21 mouse cellular contexts compared by ENCODE assay signal in the genomic region with DNA sequence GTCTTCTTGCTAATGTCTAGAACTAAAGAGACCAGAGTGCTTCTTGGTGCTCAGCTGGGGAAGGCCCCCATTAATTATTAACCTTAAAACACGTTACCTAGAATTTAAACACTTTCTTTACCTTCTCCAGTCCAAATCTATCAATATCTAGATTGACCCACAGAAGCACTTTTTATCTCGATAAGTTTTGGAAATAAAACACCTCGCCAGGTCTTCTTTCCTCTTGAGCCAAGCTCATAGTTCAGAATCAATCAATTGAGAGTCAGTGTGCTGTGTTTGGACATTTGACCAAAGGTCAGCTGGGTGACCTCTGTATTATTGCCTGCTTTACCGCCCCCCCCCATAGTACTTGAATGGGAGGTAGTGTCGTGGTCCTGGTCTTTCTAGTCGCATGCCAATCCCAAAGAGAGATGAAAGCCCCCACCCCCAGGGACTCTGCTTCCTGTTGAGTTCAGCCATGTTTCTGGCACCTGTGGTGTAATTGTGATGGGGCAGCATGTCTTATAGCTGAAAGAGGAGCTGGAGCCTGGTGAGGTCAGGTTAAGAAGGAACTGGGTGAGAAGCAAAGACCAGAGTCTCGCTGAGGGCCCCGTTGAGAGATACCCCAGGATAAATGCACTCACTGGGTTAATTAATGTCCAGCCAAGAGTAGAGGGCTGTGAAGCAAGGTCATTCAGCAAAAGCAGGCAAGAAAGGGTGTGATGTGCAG. TPM values are rescaled to one million over a fixed set of nuclear protein-coding genes. Genes with fewer than 3 reads are reported as not detected.
A peak's percentile ranks its signal among the peaks of the same experiment; 100 is the strongest.
DNase-seq lines count a peak whose midpoint lies in the region; ATAC-seq and TF ChIP-seq lines count a peak whose summit lies in the region.
"Had no signal": no experiment of that assay in that cellular context is flagged by ENCODE, and none has a peak within 500 bp of the region (broad histone marks: within the 10 kb centered on the region; RNA-seq: fewer than 3 reads in every experiment).

No protein-coding gene starts in this region.

- H3K9me3 ChIP-seq in kidney, embryonic 15.5 days (replicated peaks): no peaks in the 10 kb centered on the region
- no peaks in the 10 kb centered on the region for H3K9me3 ChIP-seq in liver, embryonic 12.5 days (replicated peaks)
- H3K9me3 ChIP-seq in liver, embryonic 15.5 days (replicated peaks): no peaks in the 10 kb centered on the region
- H3K9me3 ChIP-seq in lung, postnatal 0 days (ENCODE audit: low read length): no peaks in the 10 kb centered on the region
- H3K9me3 ChIP-seq: embryonic facial prominence, embryonic 15.5 days; forebrain, embryonic 12.5 days; heart, embryonic 12.5 days; hindbrain, embryonic 10.5 days had no signal

- no peak for ATAC-seq in kidney, embryonic 15.5 days (replicated peaks; ENCODE audit: low FRiP score)
- ATAC-seq in liver, embryonic 12.5 days: peak; percentile 17; the same call in 1 of the 2 replicates
- peak; percentile 15; the same call in 1 of the 2 replicates for ATAC-seq in liver, embryonic 15.5 days (ENCODE audit: insufficient read depth)
- no peak for ATAC-seq in lung, postnatal 0 days
- ATAC-seq: forebrain, embryonic 16.5 days had no signal

- H3K4me3 ChIP-seq in kidney, embryonic 15.5 days (replicated peaks): no peak overlapping the region
- H3K4me3 ChIP-seq in liver, embryonic 12.5 days: no peak overlapping the region
- peak overlapping the region; percentile 17; the same call in 1 of the 2 replicates for H3K4me3 ChIP-seq in liver, embryonic 15.5 days (replicated peaks)
- no peak overlapping the region for H3K4me3 ChIP-seq in lung, postnatal 0 days (ENCODE audit: low read depth, low read length)
- H3K4me3 ChIP-seq: embryonic facial prominence, embryonic 15.5 days; erythroblast, embryonic 14.5 days; forebrain, embryonic 12.5 days; heart, embryonic 12.5 days; hindbrain, embryonic 10.5 days had no signal

- H3K9ac ChIP-seq in kidney, embryonic 15.5 days: no peak overlapping the region
- H3K9ac ChIP-seq in liver, embryonic 12.5 days: no peak overlapping the region
- H3K9ac ChIP-seq in liver, embryonic 15.5 days: no peak overlapping the region
- no peak overlapping the region for H3K9ac ChIP-seq in lung, postnatal 0 days (replicated peaks; ENCODE audit: low read depth)
- H3K9ac ChIP-seq: embryonic facial prominence, embryonic 15.5 days; forebrain, embryonic 12.5 days; heart, embryonic 12.5 days; hindbrain, embryonic 14.5 days had no signal

- H3K4me1 ChIP-seq in kidney, embryonic 15.5 days: peaks cover 18% of the 10 kb centered on the region; the same call in 1 of the 2 replicates
- peaks cover 25% of the 10 kb centered on the region for H3K4me1 ChIP-seq in liver, embryonic 12.5 days
- peaks cover 39% of the 10 kb centered on the region for H3K4me1 ChIP-seq in liver, embryonic 15.5 days (replicated peaks)
- no peaks in the 10 kb centered on the region for H3K4me1 ChIP-seq in lung, postnatal 0 days (ENCODE audit: insufficient read depth, low read depth, low read length)
- H3K4me1 ChIP-seq: embryonic facial prominence, embryonic 15.5 days; forebrain, embryonic 12.5 days; heart, embryonic 12.5 days had no signal

- no peaks in the 10 kb centered on the region for H3K36me3 ChIP-seq in kidney, embryonic 15.5 days
- no peaks in the 10 kb centered on the region for H3K36me3 ChIP-seq in liver, embryonic 12.5 days
- no peaks in the 10 kb centered on the region for H3K36me3 ChIP-seq in liver, embryonic 15.5 days (replicated peaks)
- no peaks in the 10 kb centered on the region for H3K36me3 ChIP-seq in lung, postnatal 0 days (ENCODE audit: insufficient read depth, low read length)
- H3K36me3 ChIP-seq: embryonic facial prominence, embryonic 15.5 days; forebrain, embryonic 12.5 days; heart, embryonic 12.5 days; hindbrain, embryonic 10.5 days had no signal

- TF ChIP-seq EP300 in lung, postnatal 0 days (IDR thresholded peaks at IDR 0.05): no peak

- H3K4me2 ChIP-seq in kidney, embryonic 15.5 days: no peak overlapping the region
- no peak overlapping the region; the same call in 1 of the 2 replicates for H3K4me2 ChIP-seq in liver, embryonic 12.5 days
- H3K4me2 ChIP-seq in liver, embryonic 15.5 days: peak overlapping the region; percentile 19
- H3K4me2 ChIP-seq in lung, postnatal 0 days (replicated peaks; ENCODE audit: low read depth, low read length): no peak overlapping the region
- H3K4me2 ChIP-seq: embryonic facial prominence, embryonic 15.5 days; forebrain, embryonic 12.5 days; heart, embryonic 12.5 days; hindbrain, embryonic 14.5 days had no signal

- TF ChIP-seq CTCF in lung, postnatal 0 days (IDR thresholded peaks at IDR 0.05): no peak

- DNase-seq in kidney, postnatal 4 days: no peak
- DNase-seq in lung, postnatal 0 days (ENCODE audit: low spot score): no peak
- no peak for DNase-seq in lung, postnatal 14 days
- no peak for DNase-seq in urinary bladder, postnatal 14 days (ENCODE audit: low spot score)
- DNase-seq: adrenal gland, adult 8-10 months; cerebellum, adult 11 months; cerebellum, adult 8-10 months; cerebellum, postnatal 14 days; embryo, embryonic 11 days; gastrocnemius, postnatal 10 days had no signal

- H3K27me3 ChIP-seq in kidney, embryonic 15.5 days: no peaks in the 10 kb centered on the region
- no peaks in the 10 kb centered on the region for H3K27me3 ChIP-seq in liver, embryonic 12.5 days (replicated peaks)
- H3K27me3 ChIP-seq in liver, embryonic 15.5 days: peaks cover 3% of the 10 kb centered on the region; the same call in 1 of the 2 replicates
- H3K27me3 ChIP-seq in lung, postnatal 0 days (replicated peaks; ENCODE audit: insufficient read depth, low read length): no peaks in the 10 kb centered on the region
- H3K27me3 ChIP-seq: embryonic facial prominence, embryonic 15.5 days; forebrain, embryonic 12.5 days; heart, embryonic 12.5 days had no signal

- peak overlapping the region; percentile 29; the same call in 1 of the 2 replicates for H3K27ac ChIP-seq in kidney, embryonic 15.5 days
- H3K27ac ChIP-seq in liver, embryonic 12.5 days: peak overlapping the region; percentile 36
- peak overlapping the region; percentile 61 for H3K27ac ChIP-seq in liver, embryonic 15.5 days (replicated peaks)
- H3K27ac ChIP-seq in lung, postnatal 0 days (ENCODE audit: low read length): no peak overlapping the region
- H3K27ac ChIP-seq: embryonic facial prominence, embryonic 15.5 days; forebrain, embryonic 12.5 days; hindbrain, embryonic 10.5 days; hindbrain, embryonic 14.5 days had no signal

- WGBS in kidney, embryonic 15.5 days: 72% methylated on average over 8 of the region's 8 CpGs
- WGBS in liver, embryonic 12.5 days (ENCODE audit: insufficient replicate concordance): 69% methylated on average over 8 of the region's 8 CpGs
- WGBS in liver, embryonic 15.5 days (ENCODE audit: insufficient replicate concordance): 61% methylated on average over 8 of the region's 8 CpGs
- 67% methylated on average over 8 of the region's 8 CpGs for WGBS in lung, postnatal 0 days

RNA-seq across cellular contexts. Expression of gene Lipc, which starts 17.3 kb away (rescaled TPM):
- 0.80 and 1.1 TPM in 2 replicates for polyA plus RNA-seq in kidney, embryonic 15.5 days (2015; fragmentation: Nextera tagmentation; extraction: Ambion mirVana)
- 15.4 and 17.5 TPM in 2 replicates for polyA plus RNA-seq in liver, embryonic 12.5 days (2016; fragmentation: Nextera tagmentation; extraction: Ambion mirVana)
- 39.5 and 43.3 TPM in 2 replicates for polyA plus RNA-seq in liver, embryonic 15.5 days (2015; fragmentation: Nextera tagmentation; extraction: Ambion mirVana)
- polyA plus RNA-seq in lung, postnatal 0 days (2015; fragmentation: Nextera tagmentation; extraction: Ambion mirVana): 0.21 and 0.31 TPM in 2 replicates
- polyA plus RNA-seq: embryonic facial prominence, embryonic 11.5 days; forebrain, embryonic 12.5 days; hindbrain, embryonic 10.5 days had no signal

Comparison
In these comparisons a context has a peak if more than half of its experiments do, and no peak if none do; other contexts are left out.
1. ATAC-seq: peak in liver, embryonic 12.5 days (single experiment) and liver, embryonic 15.5 days (single experiment); none in kidney, embryonic 15.5 days (single experiment) and lung, postnatal 0 days (single experiment).